Mouse (Mus musculus): ENCODE measurements around the gene Minpp1. TPM values are rescaled to one million over a fixed set of nuclear protein-coding genes. Genes with fewer than 3 reads are reported as not detected.

Minpp1 gene
- polyA plus RNA-seq, 1 experiment from 2014 or later, result 46.8 TPM

DNA sequence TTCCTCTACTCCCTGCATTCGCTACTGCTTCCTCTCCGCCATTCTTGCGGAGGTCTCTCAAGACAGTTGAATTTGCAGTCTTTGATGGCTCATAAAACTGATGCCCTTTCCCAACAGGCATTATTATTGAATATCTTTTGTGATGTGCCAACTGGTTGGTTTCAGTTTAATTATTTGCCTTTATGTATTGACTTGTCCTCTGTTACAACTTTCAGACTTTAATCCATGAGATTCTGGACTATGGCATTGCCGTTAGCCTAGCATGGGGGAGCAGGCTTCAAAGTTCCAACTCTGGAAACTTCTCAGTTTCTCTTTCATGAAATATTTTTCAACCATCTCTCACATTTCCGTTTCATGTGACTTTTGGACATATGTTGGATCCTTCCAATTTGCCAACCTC is 41.6 kb downstream of the Minpp1 start:
- Histone ChIP-seq H3K4me3 (ENCODE audit: low read length) (no peak overlapping the region), H3K4me2 (ENCODE audit: low read depth, low read length) (no peak overlapping the region), H3K27me3 (ENCODE audit: control insufficient read depth, insufficient read depth, low read length) (no peaks in the 10 kb centered on the region), H3K4me1 (ENCODE audit: control insufficient read depth, insufficient read depth, low read length) (no peaks in the 10 kb centered on the region; the same call in 1 of the 2 replicates), H3K9ac (ENCODE audit: low read length) (no peak overlapping the region), H3K36me3 (ENCODE audit: control insufficient read depth, insufficient read depth) (no peaks in the 10 kb centered on the region), H3K9me3 (replicated peaks; ENCODE audit: control insufficient read depth, low read length) (no peaks in the 10 kb centered on the region), H3K27ac (ENCODE audit: low read length) (no peak overlapping the region)
- no peak for ATAC-seq (replicated peaks; ENCODE audit: extremely low read depth, insufficient read depth, low FRiP score)
- WGBS, result 95% methylated on average over 5 of the region's 5 CpGs

DNA sequence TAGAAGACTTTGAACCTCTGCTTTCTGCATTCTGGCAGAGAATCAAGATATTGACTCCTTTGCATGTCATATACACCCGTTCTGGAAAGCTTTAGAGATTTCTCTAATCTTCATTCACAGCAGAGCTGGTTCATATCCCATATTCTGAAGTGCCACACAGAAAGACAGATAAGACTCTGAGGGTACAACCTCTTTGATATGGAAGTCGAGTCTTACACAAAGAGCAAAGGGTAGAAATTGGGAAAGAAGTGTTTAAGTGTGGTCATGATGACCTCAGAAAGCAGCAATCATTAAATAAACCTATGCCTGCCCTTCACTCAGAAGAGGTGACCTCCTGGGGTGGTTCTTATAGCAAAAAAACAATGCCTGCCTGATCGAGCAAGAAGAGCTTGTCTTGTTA is 43.2 kb downstream of the Minpp1 start:
- H3K4me2 ChIP-seq (ENCODE audit: low read depth, low read length), result no peak overlapping the region
- H3K4me1 ChIP-seq (ENCODE audit: control insufficient read depth, insufficient read depth, low read length), result peaks cover 2% of the 10 kb centered on the region; the same call in 1 of the 2 replicates
- H3K9ac ChIP-seq (ENCODE audit: low read length), result no peak overlapping the region
- no peaks in the 10 kb centered on the region for H3K36me3 ChIP-seq (ENCODE audit: control insufficient read depth, insufficient read depth)
- no peaks in the 10 kb centered on the region for H3K27me3 ChIP-seq (ENCODE audit: control insufficient read depth, insufficient read depth, low read length)
- no peak overlapping the region for H3K4me3 ChIP-seq (ENCODE audit: low read length)
- ATAC-seq (replicated peaks; ENCODE audit: extremely low read depth, insufficient read depth, low FRiP score), result no peak
- 29% methylated on average over 3 of the region's 3 CpGs for WGBS
- H3K9me3 ChIP-seq (replicated peaks; ENCODE audit: control insufficient read depth, low read length), result no peaks in the 10 kb centered on the region
- no peak overlapping the region for H3K27ac ChIP-seq (ENCODE audit: low read length)

DNA sequence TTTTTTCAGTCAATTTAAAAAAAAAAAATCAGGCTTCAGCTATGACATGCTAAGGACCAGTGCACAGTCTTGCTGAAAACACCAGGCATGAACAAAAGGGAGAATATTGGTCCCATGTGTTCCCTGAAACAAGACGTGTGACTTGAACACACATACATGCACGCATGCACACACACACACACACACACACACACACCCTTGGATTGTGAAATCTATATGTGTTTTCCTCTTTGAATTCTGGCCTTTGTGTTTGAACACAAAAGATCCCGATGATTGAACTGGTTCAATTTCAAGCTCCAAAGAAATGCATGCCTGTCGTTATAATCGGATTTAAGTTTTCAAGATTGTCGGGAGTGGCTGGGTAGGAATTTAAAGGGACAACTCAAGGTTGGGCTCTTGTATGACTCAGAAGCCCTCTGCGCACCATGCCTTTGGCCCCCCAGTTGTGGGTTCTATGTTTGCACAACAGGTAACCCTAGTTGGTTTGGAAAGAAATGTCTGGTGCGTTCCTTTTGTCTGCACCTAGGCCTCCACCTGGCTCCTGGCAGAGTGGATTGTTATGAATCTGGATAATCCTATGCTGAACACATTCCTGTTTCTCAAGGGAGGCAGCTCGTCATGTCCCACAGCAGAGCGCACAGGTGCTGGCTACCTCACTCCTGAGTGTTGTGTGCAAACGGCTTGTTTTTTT is 43.8 kb downstream of the Minpp1 start:
- WGBS, result 89% methylated on average over 11 of the region's 11 CpGs
- H3K4me1 ChIP-seq (ENCODE audit: control insufficient read depth, insufficient read depth, low read length), result peaks cover 2% of the 10 kb centered on the region; the same call in 1 of the 2 replicates
- no peak overlapping the region for H3K4me3 ChIP-seq (ENCODE audit: low read length)
- H3K27me3 ChIP-seq (ENCODE audit: control insufficient read depth, insufficient read depth, low read length), result no peaks in the 10 kb centered on the region
- no peak overlapping the region for H3K27ac ChIP-seq (ENCODE audit: low read length)
- H3K36me3 ChIP-seq (ENCODE audit: control insufficient read depth, insufficient read depth), result no peaks in the 10 kb centered on the region
- no peaks in the 10 kb centered on the region for H3K9me3 ChIP-seq (replicated peaks; ENCODE audit: control insufficient read depth, low read length)
- H3K4me2 ChIP-seq (ENCODE audit: low read depth, low read length), result no peak overlapping the region
- ATAC-seq (replicated peaks; ENCODE audit: extremely low read depth, insufficient read depth, low FRiP score), result no peak
- no peak overlapping the region for H3K9ac ChIP-seq (ENCODE audit: low read length)

DNA sequence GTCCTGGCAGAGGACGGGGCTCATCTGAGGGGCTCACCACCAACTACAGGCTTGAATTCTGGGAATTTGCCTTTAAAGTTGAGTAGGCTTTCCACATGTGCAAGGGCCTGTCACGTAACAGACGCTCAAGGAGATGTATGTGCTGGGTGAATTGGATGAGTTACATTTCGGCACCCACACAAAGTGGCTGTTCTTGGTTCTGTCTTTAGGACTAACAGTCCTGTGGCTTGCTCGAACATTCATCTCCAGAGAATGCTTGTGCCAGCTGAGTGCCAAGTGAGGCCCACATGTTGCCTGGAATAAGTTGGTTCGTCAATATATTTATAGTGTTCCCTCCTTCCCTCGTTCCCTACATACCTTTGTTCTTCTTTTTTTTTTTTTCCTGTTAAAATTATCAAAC is 44.7 kb downstream of the Minpp1 start:
- no peak for ATAC-seq (replicated peaks; ENCODE audit: extremely low read depth, insufficient read depth, low FRiP score)
- 87% methylated on average over 7 of the region's 7 CpGs for WGBS
- Histone ChIP-seq H3K4me2 (ENCODE audit: low read depth, low read length) (no peak overlapping the region), H3K9me3 (replicated peaks; ENCODE audit: control insufficient read depth, low read length) (no peaks in the 10 kb centered on the region), H3K4me3 (ENCODE audit: low read length) (no peak overlapping the region), H3K36me3 (ENCODE audit: control insufficient read depth, insufficient read depth) (no peaks in the 10 kb centered on the region), H3K27me3 (ENCODE audit: control insufficient read depth, insufficient read depth, low read length) (no peaks in the 10 kb centered on the region), H3K9ac (ENCODE audit: low read length) (no peak overlapping the region), H3K27ac (ENCODE audit: low read length) (no peak overlapping the region), H3K4me1 (ENCODE audit: control insufficient read depth, insufficient read depth, low read length) (peaks cover 2% of the 10 kb centered on the region; the same call in 1 of the 2 replicates)

DNA sequence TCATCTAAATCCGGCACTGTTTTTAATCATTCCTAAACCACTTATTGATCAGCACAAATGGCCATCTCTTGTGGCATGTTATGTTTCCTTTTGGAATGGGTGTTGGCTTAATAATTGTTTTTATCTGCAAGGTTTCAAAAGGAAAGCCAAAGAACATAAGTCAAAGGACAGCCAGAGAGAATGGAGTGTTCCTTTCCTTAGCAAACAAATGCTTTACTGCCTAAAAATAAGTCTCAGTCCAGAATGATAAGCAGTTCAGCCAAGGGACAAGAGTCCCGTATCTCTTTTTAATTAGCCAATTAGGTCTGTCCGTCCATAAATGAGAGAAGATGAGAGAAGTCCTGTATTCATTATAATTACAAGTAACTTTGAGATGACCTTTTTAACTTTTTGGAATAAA is 46.8 kb downstream of the Minpp1 start:
- Histone ChIP-seq H3K9ac (ENCODE audit: low read length) (no peak overlapping the region), H3K36me3 (ENCODE audit: control insufficient read depth, insufficient read depth) (no peaks in the 10 kb centered on the region), H3K4me3 (ENCODE audit: low read length) (no peak overlapping the region), H3K27ac (ENCODE audit: low read length) (no peak overlapping the region), H3K9me3 (replicated peaks; ENCODE audit: control insufficient read depth, low read length) (no peaks in the 10 kb centered on the region), H3K4me2 (ENCODE audit: low read depth, low read length) (0 out of 2 replicates have a peak overlapping the region, but pooled peaks have one; percentile 9), H3K27me3 (ENCODE audit: control insufficient read depth, insufficient read depth, low read length) (no peaks in the 10 kb centered on the region), H3K4me1 (ENCODE audit: control insufficient read depth, insufficient read depth, low read length) (peaks cover 2% of the 10 kb centered on the region; the same call in 1 of the 2 replicates)
- ATAC-seq (replicated peaks; ENCODE audit: extremely low read depth, insufficient read depth, low FRiP score), result no peak
- WGBS, result 46% methylated on average over 3 of the region's 3 CpGs

DNA sequence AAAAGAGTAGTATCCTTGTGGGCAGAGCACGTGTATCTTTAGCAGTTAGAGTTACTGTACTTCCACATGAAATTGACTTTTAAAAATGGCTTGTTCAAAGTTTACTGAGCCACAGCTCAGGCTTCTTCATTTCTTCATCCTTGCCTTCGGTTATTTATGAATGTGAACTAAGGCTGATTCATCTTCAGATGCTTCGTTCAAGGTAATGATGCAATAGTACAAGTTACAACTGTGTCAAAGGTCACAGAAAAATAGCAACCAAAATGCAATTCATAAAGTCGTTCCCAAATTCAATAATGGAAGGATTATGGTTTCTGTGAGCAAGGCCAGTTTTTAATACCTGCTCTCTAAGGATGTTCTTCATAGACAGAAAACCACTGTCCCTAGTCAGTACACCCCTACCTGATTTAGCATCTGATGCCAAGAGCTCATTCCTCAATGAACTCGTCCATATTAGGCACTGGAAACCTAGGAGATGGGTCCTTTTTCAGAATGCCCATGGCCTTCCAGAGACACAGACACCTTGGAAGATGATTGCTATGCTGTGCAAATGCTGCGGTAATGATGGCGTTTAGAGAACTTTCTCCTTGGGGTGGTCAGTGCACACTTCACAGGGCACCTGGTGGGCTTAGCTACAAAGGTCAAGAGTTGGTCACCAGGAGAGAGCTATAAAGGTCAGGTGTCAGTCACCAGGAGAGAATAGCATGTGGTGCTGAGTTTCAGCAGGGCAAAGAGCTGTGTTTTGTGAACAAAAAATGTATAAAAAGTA is 47.4 kb downstream of the Minpp1 start:
- 80% methylated on average over 7 of the region's 7 CpGs for WGBS
- no peaks in the 10 kb centered on the region for H3K27me3 ChIP-seq (ENCODE audit: control insufficient read depth, insufficient read depth, low read length)
- no peak for ATAC-seq (replicated peaks; ENCODE audit: extremely low read depth, insufficient read depth, low FRiP score)

DNA sequence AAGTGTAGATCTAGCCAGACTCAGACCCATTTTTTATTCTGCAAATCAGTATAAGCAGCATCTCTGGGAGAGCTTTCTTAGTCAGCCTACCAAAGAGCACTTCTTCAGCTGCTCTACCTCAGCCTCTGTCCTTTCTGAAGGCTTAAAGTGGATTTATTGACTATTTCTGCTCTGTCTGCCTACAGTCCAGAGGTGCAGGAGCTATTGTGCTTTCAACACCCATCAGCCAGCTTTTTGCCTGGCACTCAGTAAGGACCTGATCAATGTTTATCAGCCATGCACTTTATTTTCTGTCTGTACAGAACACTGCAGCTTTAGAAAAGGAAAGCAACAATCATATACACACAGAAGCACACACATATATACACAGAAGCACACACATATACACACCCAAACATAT is 49.3 kb downstream of the Minpp1 start:
- no peaks in the 10 kb centered on the region for H3K9me3 ChIP-seq (replicated peaks; ENCODE audit: control insufficient read depth, low read length)
- no peak overlapping the region for H3K4me3 ChIP-seq (ENCODE audit: low read length)
- no peak overlapping the region for H3K9ac ChIP-seq (ENCODE audit: low read length)
- peaks cover 2% of the 10 kb centered on the region; the same call in 1 of the 2 replicates for H3K4me1 ChIP-seq (ENCODE audit: control insufficient read depth, insufficient read depth, low read length)
- H3K36me3 ChIP-seq (ENCODE audit: control insufficient read depth, insufficient read depth), result no peaks in the 10 kb centered on the region
- no peaks in the 10 kb centered on the region for H3K27me3 ChIP-seq (ENCODE audit: control insufficient read depth, insufficient read depth, low read length)
- ATAC-seq (replicated peaks; ENCODE audit: extremely low read depth, insufficient read depth, low FRiP score), result no peak
- H3K27ac ChIP-seq (ENCODE audit: low read length), result no peak overlapping the region
- no peak overlapping the region for H3K4me2 ChIP-seq (ENCODE audit: low read depth, low read length)

More for the DNA sequence above, 47.4 kb downstream of the Minpp1 start:
- H3K9ac ChIP-seq (ENCODE audit: low read length), result no peak overlapping the region
- H3K36me3 ChIP-seq (ENCODE audit: control insufficient read depth, insufficient read depth), result no peaks in the 10 kb centered on the region
- H3K9me3 ChIP-seq (replicated peaks; ENCODE audit: control insufficient read depth, low read length), result no peaks in the 10 kb centered on the region
- H3K4me3 ChIP-seq (ENCODE audit: low read length), result no peak overlapping the region
- H3K27ac ChIP-seq (ENCODE audit: low read length), result no peak overlapping the region
- no peak overlapping the region for H3K4me2 ChIP-seq (ENCODE audit: low read depth, low read length)
- peaks cover 2% of the 10 kb centered on the region; the same call in 1 of the 2 replicates for H3K4me1 ChIP-seq (ENCODE audit: control insufficient read depth, insufficient read depth, low read length)

DNA sequence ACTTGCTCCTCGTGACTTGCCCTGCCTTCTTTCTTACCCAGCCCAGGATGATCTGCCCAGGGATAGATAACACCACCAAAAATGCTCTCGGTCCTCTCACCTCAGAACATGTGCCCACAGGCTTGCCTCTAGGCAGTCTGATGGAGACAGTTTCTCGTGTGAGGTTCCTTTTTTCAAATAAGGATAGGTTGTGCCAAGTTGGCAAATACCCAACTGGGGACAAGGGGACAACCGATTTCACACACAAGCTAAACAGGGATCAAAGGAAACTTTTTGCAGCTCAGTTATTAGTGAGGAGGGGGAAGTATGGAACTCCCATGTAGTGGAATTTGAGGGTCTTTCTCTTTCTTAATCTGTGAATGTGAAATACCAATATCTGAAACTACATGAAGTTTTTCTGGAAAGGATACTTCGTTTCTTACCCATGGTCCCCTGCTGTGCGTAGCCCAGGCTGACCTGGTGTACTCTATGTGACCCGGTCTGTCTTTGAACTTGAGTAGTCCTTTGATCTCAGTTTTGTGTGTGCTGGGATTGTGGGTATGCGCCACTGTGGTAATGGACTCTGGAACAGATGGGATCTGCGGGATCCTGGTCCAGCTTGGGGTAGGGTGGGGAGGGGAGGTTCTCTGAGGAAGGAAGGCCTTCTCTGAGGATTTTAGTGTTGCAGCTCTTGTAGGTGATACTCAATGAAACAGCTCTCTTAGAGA is 57.4 kb downstream of the Minpp1 start:
- H3K9me3 ChIP-seq (replicated peaks; ENCODE audit: control insufficient read depth, low read length), result no peaks in the 10 kb centered on the region
- no peak overlapping the region for H3K27ac ChIP-seq (ENCODE audit: low read length)
- no peaks in the 10 kb centered on the region for H3K27me3 ChIP-seq (ENCODE audit: control insufficient read depth, insufficient read depth, low read length)
- WGBS, result 78% methylated on average over 9 of the region's 9 CpGs
- no peak for ATAC-seq (replicated peaks; ENCODE audit: extremely low read depth, insufficient read depth, low FRiP score)
- no peak overlapping the region for H3K9ac ChIP-seq (ENCODE audit: low read length)
- H3K4me1 ChIP-seq (ENCODE audit: control insufficient read depth, insufficient read depth, low read length), result no peaks in the 10 kb centered on the region
- H3K4me3 ChIP-seq (ENCODE audit: low read length), result no peak overlapping the region
- no peak overlapping the region for H3K4me2 ChIP-seq (ENCODE audit: low read depth, low read length)
- H3K36me3 ChIP-seq (ENCODE audit: control insufficient read depth, insufficient read depth), result no peaks in the 10 kb centered on the region

DNA sequence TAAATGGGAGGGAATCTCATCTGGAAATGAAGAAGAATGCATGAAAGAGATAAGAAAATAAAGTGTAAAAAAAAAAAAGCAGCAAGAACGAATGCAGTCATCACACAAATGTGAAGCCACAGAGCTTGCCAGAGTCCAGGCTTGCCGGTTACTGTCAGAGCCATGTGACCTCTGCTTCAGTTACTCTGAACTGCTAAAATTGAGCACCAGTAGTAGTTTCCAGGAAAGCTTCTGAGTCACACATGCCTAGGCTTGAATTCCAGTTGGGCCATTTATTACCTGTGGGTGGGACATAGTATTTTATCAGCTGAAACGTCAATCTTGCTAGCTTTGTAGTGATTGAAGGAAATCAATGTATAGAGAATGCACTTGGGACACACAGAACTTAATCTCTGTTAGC is 61.8 kb downstream of the Minpp1 start:
- 49% methylated on average over 3 of the region's 3 CpGs for WGBS
- H3K4me1 ChIP-seq (ENCODE audit: control insufficient read depth, insufficient read depth, low read length), result no peaks in the 10 kb centered on the region
- no peaks in the 10 kb centered on the region for H3K27me3 ChIP-seq (ENCODE audit: control insufficient read depth, insufficient read depth, low read length)
- H3K9me3 ChIP-seq (replicated peaks; ENCODE audit: control insufficient read depth, low read length), result no peaks in the 10 kb centered on the region
- no peak overlapping the region for H3K4me3 ChIP-seq (ENCODE audit: low read length)
- no peak overlapping the region for H3K27ac ChIP-seq (ENCODE audit: low read length)
- H3K9ac ChIP-seq (ENCODE audit: low read length), result no peak overlapping the region
- no peak overlapping the region for H3K4me2 ChIP-seq (ENCODE audit: low read depth, low read length)
- ATAC-seq (replicated peaks; ENCODE audit: extremely low read depth, insufficient read depth, low FRiP score), result no peak
- H3K36me3 ChIP-seq (ENCODE audit: control insufficient read depth, insufficient read depth), result no peaks in the 10 kb centered on the region
